Mouse (Mus musculus): Measurements from ENCODE around the gene Prm1.

GRCm38 (mm10) chr16:10828461-10828805, 22.8 kb upstream of the Prm1 start:
- no peak for TF ChIP-seq CHD2 (IDR thresholded peaks at IDR 0.05; ENCODE audit: low read depth, low read length)
- no peak for TF ChIP-seq ZNF384 (IDR thresholded peaks at IDR 0.05; ENCODE audit: low read depth, low read length)
- TF ChIP-seq MAFK (IDR thresholded peaks at IDR 0.05; ENCODE audit: insufficient read depth, low read depth, low read length) = no peak
- no peak for TF ChIP-seq ZC3H11A (IDR thresholded peaks at IDR 0.05; ENCODE audit: borderline replicate concordance, low read depth, low read length)
- no peak for TF ChIP-seq HCFC1 (IDR thresholded peaks at IDR 0.05; ENCODE audit: borderline replicate concordance, insufficient read depth, low read length)

Measured in ES-E14 (cell line).